Mouse (Mus musculus) liver, embryonic 14.5 days (tissue): ENCODE data around the gene Trpv4. TPM values are rescaled to one million over a fixed set of nuclear protein-coding genes. Genes with fewer than 3 reads are reported as not detected.
A peak's percentile ranks its signal among the peaks of the same experiment; 100 is the strongest.

Experiments used
- ATAC-seq: fragments of 200-750 bp; cut with Nextera tagmentation; 2 replicates; pipeline ENCODE4 v1.8.0; 2017; ENCODE audit warnings: moderate number of reproducible peaks, mild to moderate bottlenecking, moderate library complexity; ENCODE audit not compliant: insufficient read depth
- DNase-seq, 3 experiments: peaks; one replicate each; pipeline ENCODE4 v3.0.0-alpha.2; 2012 to 2013; ENCODE audit warnings: low read depth in 3 of 3, low spot score in 3 of 3
- H3K27ac ChIP-seq: fragments of 300-500 bp; sonication (generic); 2 replicates; pipeline ENCODE4 v1.5.1; 2014; ENCODE audit warnings: moderate library complexity, mild to moderate bottlenecking, control low read depth, inconsistent platforms
- H3K27me3 ChIP-seq: fragments of 300-500 bp; sonication (generic); 2 replicates; pipeline ENCODE4 v1.6.1; 2014; ENCODE audit warnings: mild to moderate bottlenecking, low read length, moderate library complexity; ENCODE audit not compliant: control insufficient read depth, insufficient read depth
- H3K36me3 ChIP-seq: fragments of 300-500 bp; sonication (generic); replicated peaks from 2 replicates; pipeline ENCODE4 v1.6.1; 2014; ENCODE audit warnings: low read depth; ENCODE audit not compliant: control insufficient read depth, insufficient read depth
- H3K4me1 ChIP-seq, 2 experiments: fragments of 200-500 bp in 1 of 2; fragments of 300-500 bp in 1 of 2; sonication (generic) in 1 of 2; replicated peaks; 2 replicates each; pipeline ENCODE4 v1.6.1; 2012 to 2014; ENCODE audit warnings: antibody characterized with exemption in 1 of 2, inconsistent platforms in 1 of 2, low read length in 1 of 2; ENCODE audit not compliant: control insufficient read depth in 2 of 2, insufficient read depth in 2 of 2
- H3K4me2 ChIP-seq: fragments of 300-500 bp; sonication (generic); 2 replicates; pipeline ENCODE4 v1.6.1; 2014; ENCODE audit warnings: low read depth, mild to moderate bottlenecking, control low read depth, moderate library complexity
- H3K4me3 ChIP-seq, 2 experiments: fragments of 200-500 bp in 1 of 2; fragments of 300-500 bp in 1 of 2; sonication (generic) in 1 of 2; 2 replicates each; pipeline ENCODE4 v1.5.1; 2012 to 2014; ENCODE audit warnings: low read depth in 2 of 2, low read length in 2 of 2, mild to moderate bottlenecking in 2 of 2, control low read depth in 1 of 2, inconsistent platforms in 1 of 2, moderate library complexity in 1 of 2; ENCODE audit not compliant: insufficient read depth in 1 of 2
- H3K9ac ChIP-seq: fragments of 300-500 bp; sonication (generic); replicated peaks from 2 replicates; pipeline ENCODE4 v1.6.1; 2014; ENCODE audit warnings: mild to moderate bottlenecking, control low read depth, moderate library complexity
- H3K9me3 ChIP-seq: fragments of 300-500 bp; sonication (generic); 2 replicates; pipeline ENCODE4 v1.6.1; 2016; ENCODE audit warnings: low read length, mixed read lengths; ENCODE audit not compliant: control insufficient read depth
- CTCF ChIP-seq: IDR thresholded peaks from 2 replicates; pipeline ENCODE4 v1.5.1; 2016; ENCODE audit warnings: antibody characterized with exemption, low read depth, control low read depth
- EP300 ChIP-seq: IDR thresholded peaks from 2 replicates; pipeline ENCODE4 v1.6.1; 2016; ENCODE audit warnings: antibody characterized with exemption, low read depth
- WGBS: fragments of 180-500 bp; shearing (Covaris S2); extraction: QIAGEN DNeasy Blood & Tissue Kit; methylation state at CpG from one replicate; pipeline ENCODE4 v1.1.7; 2014; ENCODE audit not compliant: insufficient replicate concordance; 5-methylcytosine and 5-hydroxymethylcytosine counted together
- polyA plus RNA-seq, 2 experiments: library from polyadenylated mRNA; depleted of rRNA in 1 of 2; stranded (reverse) in 1 of 2; unstranded in 1 of 2; fragments of >200 nt; fragmentation: Nextera tagmentation in 1 of 2; extraction: Ambion mirVana in 1 of 2; gene quantifications; 2 replicates each; pipeline versions ENCODE4 v1.2.1 to v1.2.3; 2012 to 2014

Gene Trpv4
- polyA plus RNA-seq, 2 experiments = 0.14 to 0.22 TPM

DNA sequence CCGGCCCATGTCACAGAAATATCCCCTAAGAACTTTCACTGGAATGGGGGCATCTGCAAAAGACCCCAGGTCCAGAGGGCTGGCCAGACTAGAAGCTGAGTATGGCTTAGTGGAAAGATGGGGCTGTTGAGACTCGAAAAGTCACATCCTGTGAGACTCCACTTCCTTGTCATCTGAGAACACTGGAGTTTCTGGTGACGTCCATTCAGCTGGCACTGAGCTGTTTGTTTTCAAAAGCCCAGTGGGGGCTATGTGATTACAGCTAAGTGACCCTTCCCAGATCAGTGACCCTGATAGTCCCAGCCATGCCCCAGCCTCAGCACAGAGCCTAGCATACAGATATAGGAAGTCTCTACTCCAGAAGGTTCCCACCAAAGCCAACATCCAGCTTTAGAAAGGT is 6.8 kb downstream of the Trpv4 start:
- TF ChIP-seq CTCF (no peak), EP300 (no peak)
- H3K9ac ChIP-seq = no peak overlapping the region
- no peaks in the 10 kb centered on the region; the same call in 1 of the 2 replicates for H3K27me3 ChIP-seq
- DNase-seq = no peak
- H3K36me3 ChIP-seq = no peaks in the 10 kb centered on the region
- ATAC-seq = no peak
- no peak overlapping the region for H3K27ac ChIP-seq
- 39% methylated on average over 3 of the region's 3 CpGs for WGBS
- no peak overlapping the region for H3K4me2 ChIP-seq
- H3K9me3 ChIP-seq = no peaks in the 10 kb centered on the region
- H3K4me3 ChIP-seq = no peak overlapping the region
- H3K4me1 ChIP-seq = peaks cover 0 to 13% of the 10 kb centered on the region in 2 experiments; a peak in 2 of 4 replicates

- no peak for TF ChIP-seq CTCF
- TF ChIP-seq EP300 = no peak
- 38% methylated on average over 14 of the region's 14 CpGs for WGBS
These were observed 7.2 kb downstream of the Trpv4 start for GRCm38 (mm10) chr5:114651002-114651401.

GRCm38 (mm10) chr5:114648728-114649311 is 9.4 kb downstream of the Trpv4 start:
- Histone ChIP-seq H3K9ac (no peak overlapping the region), H3K36me3 (no peaks in the 10 kb centered on the region), H3K27me3 (no peaks in the 10 kb centered on the region), H3K4me2 (no peak overlapping the region), H3K4me1 (peaks cover 0 to 13% of the 10 kb centered on the region in 2 experiments; a peak in 2 of 4 replicates), H3K27ac (no peak overlapping the region), H3K9me3 (no peaks in the 10 kb centered on the region), H3K4me3 (no peak overlapping the region)
- DNase-seq (no peak), ATAC-seq (no peak)
- TF ChIP-seq EP300 = no peak
- no peak for TF ChIP-seq CTCF
- WGBS = 71% methylated on average over 11 of the region's 11 CpGs

More at GRCm38 (mm10) chr5:114651002-114651401, 7.2 kb downstream of the Trpv4 start:
- Histone ChIP-seq H3K4me2 (no peak overlapping the region), H3K9ac (no peak overlapping the region), H3K9me3 (no peaks in the 10 kb centered on the region), H3K4me3 (no peak overlapping the region), H3K27me3 (no peaks in the 10 kb centered on the region; the same call in 1 of the 2 replicates), H3K4me1 (peaks cover 0 to 13% of the 10 kb centered on the region in 2 experiments; a peak in 2 of 4 replicates), H3K36me3 (no peaks in the 10 kb centered on the region), H3K27ac (no peak overlapping the region)
- ATAC-seq (no peak), DNase-seq (no peak)

DNA sequence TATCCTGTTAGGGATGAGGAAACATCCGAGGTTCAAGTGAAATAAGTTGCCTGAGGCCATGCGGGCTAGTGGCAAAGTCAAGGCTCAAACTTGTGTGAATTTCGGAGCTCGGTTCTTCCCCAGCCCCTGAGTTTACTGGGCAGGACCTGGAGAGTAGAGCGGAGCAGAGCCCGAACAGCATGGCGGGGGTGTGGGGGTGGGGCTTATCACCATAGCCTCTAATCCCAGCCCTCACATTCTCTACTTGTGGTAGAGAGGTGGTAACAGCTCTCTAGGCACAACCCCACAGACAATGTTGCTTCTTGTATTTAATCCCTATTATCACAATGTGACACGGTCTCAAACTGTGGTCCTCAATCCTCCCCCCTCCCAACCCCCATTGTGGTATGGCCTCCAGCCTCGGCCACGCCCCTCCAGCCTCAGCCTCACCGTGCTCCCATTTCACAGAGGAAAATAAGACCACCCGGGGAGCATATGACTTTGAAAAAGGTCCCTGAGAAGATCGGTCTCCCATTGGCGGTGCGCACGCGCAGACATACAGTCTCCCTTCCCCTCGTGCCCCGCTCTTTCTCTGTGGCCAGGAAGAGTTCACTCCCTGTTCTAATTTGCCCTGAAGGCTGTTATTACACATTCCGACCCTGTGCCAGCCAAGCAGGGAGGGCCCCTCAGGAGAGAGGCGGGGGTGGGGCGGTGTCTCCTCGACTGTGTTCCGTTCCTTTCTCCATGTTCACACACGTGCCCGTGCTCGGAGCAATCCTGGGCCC is 10.8 kb downstream of the Trpv4 start:
- peak overlapping the region; percentile 61 for H3K4me2 ChIP-seq
- ATAC-seq (peak; percentile 71), DNase-seq (peak in 2 of 3 experiments; percentile 6 to 19)
- H3K36me3 ChIP-seq = no peaks in the 10 kb centered on the region
- no peaks in the 10 kb centered on the region for H3K9me3 ChIP-seq
- H3K9ac ChIP-seq = peak overlapping the region; percentile 3; the same call in 1 of the 2 replicates
- no peak overlapping the region for H3K27ac ChIP-seq
- H3K27me3 ChIP-seq = no peaks in the 10 kb centered on the region
- peak overlapping the region; percentile 19 to 29 for H3K4me3 ChIP-seq
- TF ChIP-seq CTCF (no peak), EP300 (no peak)
- WGBS = 4% methylated on average over 27 of the region's 27 CpGs
- H3K4me1 ChIP-seq = peaks cover 0 to 13% of the 10 kb centered on the region in 2 experiments; a peak in 2 of 4 replicates

GRCm38 (mm10) chr5:114645916-114646315 is 12.3 kb downstream of the Trpv4 start:
- TF ChIP-seq CTCF (no peak), EP300 (no peak)
- Histone ChIP-seq H3K4me1 (peaks cover 0 to 13% of the 10 kb centered on the region in 2 experiments; a peak in 2 of 4 replicates), H3K4me3 (no peak overlapping the region), H3K27ac (no peak overlapping the region), H3K27me3 (no peaks in the 10 kb centered on the region), H3K9me3 (no peaks in the 10 kb centered on the region), H3K9ac (no peak overlapping the region), H3K36me3 (no peaks in the 10 kb centered on the region), H3K4me2 (no peak overlapping the region)
- ATAC-seq (no peak), DNase-seq (no peak)
- WGBS = 71% methylated on average over 5 of the region's 5 CpGs
